Mouse (Mus musculus) C3H10T1/2 (cell line): ENCODE results near the gene Plekha4. TPM values are rescaled to one million over a fixed set of nuclear protein-coding genes. Genes with fewer than 3 reads are reported as not detected.

Source experiments
- polyA plus RNA-seq, 2 experiments: library from polyadenylated mRNA; unstranded; fragments of >200 nt; fragmentation: generic; extraction: Trizol; gene quantifications; one replicate each; pipeline ENCODE4 v1.2.1; 2012; ENCODE audit warnings: missing spikeins in 2 of 2

The Plekha4 gene
- 10 to 100 TPM in 1 of 2 experiments, under 1 TPM in 1; 0.27 to 17.6 TPM for polyA plus RNA-seq

DNA sequence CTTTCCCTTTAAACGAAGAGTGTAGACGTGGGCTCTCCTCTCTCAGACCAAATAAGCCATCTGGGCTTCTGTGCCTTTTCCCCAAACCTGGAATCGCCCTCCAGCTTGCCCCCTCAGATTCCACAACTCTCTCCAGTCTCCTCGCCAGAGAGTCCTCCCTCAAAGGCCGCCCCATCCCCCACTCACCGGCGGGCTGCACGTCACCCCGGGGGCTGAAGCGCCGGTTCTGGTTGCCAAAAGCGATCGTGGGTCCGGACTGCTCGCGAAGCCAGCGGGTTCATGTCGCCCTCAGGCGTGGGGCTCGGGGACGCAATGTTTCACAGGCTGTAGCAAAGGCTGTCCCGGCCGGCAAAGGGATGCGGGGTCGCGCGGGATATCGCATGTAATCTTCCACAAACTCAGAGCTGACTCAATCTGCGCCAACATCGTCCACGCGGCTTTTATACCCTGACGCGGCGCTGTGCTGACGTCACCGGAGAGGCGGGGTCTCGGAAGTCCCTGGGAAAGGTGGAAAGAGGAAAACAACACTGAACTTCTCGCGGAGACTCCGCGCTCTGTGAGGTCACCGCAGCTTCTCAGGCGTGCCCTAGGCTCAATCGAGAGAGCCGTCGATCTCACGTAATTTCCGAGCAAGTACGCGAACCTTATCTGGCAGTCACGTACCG, at the start of gene Plekha4, which contains the start of gene Ppp1r15a:
Plekha4 (plus strand) TSS at position 522 of the 665 bp plus-strand sequence.
Ppp1r15a (minus strand) TSS at position 460 of the 665 bp plus-strand sequence.

DNA sequence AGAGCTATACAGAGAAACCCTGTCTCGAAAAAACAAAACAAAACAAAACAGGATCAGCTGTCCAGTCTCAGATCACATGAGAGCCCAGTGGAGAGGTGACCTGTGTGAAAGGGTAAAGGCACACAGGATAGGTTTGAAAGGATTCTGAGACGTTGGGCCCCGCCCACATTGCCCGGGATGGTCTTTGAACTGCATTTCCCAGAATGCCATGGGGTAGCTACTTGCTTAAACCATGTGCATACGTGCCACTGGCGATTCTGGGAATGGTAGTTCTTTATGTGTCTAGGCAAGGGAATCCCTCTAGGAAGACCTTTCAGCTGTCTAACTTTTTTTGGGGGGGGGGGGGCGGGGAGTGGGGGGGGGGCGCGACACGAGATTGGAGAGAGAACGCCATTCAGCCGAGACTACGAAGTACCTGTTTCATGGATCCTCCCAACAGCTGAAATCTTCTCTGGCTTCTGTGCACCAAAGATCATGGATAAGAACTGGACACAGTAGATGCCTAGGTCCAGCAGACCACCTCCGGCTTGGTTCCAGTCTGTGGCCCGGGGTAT, 44.7 kb upstream of the Plekha4 start, which contains the start of gene Tulp2:
Tulp2 (plus strand) TSS at position 504 of the 554 bp plus-strand sequence.

DNA sequence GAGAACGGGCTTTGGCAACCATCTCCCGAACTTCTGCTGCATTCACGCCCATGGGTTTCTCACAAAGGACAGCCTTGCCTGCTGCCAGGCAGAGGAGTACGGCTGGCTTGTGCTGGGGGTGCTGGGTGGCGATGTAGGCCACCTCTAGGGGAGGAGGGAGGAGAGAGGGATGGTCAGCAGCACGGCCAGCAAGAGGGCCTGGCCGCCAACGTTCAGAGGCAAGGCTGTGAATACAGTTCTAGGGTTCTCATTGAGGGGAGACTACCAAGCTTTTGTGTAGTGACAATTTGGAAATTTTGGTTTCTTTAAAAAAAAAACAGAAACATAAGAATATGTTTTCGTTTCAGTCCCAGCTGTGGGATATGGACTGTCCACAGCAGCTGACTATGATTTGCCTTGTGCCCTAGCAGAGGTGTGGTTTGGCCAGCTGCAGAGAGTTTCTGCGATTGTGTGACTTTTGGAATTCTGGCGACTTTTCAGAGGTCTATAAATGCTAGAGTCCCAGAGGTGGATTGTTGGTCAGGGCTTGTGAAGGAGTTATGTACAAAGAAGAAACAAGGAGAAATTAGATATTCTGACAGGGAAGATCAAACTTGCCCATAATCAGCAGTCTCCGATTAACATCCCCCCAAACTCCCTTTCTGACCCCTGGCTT, 39.2 kb upstream of the Plekha4 start, which contains the start of gene Gm45808:
Gm45808 (minus strand) TSS at position 51 of the 655 bp plus-strand sequence.

DNA sequence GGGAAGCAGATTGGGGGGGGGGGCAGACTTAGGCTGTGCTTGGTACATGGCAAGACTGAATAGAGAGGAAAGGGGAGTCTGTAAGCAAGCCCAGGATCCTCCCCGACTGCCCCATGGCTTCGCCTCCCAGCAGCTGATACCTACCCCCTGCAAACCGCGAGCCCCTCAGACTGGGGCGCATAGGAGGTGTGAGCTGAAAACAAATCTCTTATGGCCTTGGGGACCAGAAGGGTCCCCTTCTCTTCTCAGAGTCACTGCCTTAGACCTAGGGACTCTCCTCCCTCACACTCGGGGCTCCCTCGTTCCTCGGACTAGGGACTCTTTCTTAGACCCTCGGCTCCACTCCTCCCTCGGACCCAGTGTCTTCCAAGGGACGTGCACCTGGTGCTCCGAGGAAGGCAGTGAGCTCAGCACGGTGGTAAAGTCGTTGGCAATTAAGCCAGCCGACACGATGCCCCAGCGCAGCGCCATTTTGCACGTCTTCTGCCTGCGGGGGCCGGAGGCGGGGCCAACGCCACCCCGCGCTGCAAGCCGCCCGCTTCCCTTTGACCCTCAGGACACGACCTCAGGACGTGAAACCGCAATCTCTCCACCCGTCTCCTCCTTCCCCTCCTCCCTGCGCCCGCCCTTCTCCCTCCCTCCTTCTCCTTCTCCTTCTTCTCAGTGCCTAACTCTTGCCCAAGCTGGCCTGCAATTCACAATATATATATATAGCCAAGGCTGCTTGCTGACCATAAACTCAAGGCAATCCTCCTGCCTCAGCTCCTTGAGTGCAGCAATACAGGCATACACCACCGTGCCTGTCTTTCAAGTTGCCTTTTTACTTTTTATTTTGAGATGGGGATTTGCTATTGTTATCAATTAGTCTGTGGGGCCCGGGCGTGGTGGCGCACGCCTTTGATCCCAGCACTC, 37.6 kb upstream of the Plekha4 start, which contains the start of gene Dhdh:
Dhdh (minus strand) TSS at position 513 of the 912 bp plus-strand sequence.

DNA sequence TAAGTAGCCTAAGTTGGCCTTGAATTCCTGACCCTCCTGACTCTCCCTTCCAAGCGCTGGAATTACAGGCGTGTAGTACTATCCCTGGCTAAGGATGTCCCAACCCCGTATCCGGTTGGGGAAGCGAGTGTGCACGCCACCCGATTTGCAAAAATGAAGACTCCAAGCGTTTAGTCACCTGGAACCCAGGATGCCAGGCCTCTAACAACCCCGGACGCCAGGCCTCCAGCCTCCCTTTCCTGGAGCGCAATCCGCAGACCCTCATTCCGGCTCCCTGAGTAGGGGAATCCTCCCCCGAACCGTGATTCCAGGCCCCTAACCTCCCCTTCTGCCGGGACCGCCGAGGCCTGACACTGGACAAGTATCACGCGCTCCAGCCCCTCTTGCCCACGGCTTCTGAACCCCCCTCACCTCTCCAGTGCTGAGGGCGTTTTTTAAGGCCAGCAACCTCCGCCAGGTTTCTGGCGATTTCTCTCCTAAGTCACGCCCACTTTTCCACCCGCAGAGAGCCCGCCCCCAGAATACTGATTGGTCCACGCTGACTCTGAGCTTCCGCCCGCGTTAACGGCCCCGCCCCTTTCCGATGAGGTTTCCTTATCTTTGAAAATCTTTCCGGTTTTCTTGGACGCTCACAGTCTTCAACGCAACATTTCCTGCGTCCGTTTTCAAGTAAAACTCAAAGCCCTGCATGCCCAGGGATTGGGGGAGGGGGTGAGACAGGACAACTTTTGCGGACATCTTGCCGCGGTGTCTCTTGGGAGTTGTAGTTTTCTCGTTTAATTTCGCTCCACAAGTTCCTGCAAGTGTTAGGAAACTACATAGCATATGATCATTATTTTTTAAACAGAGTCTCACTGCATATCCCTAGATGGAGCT, 16.0 kb upstream of the Plekha4 start, which contains the start of gene Nucb1:
Nucb1 (minus strand) TSS at position 495 of the 876 bp plus-strand sequence.

DNA sequence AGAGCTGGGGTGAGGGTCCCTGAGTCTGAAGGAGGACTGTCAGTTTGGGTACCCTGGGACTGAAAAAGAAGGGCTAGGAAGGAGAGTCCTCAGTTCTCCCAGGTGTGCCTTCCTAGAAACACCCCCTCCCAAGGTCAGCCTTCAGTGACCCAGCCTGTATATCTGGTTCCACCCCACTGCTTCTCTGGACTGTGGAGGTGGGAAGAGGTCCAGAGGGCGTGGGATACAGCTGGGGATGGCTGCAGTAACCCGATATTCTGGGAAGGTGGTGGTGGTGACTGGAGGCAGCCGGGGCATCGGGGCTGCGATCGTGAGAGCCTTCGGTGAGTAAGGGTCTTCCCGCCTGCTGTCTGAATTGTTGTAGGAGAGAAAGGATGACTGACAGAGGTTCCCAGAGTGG, 28.6 kb downstream of the Plekha4 start, which contains the start of gene Hsd17b14:
Hsd17b14 (plus strand) TSS at position 150 of the 400 bp plus-strand sequence.

DNA sequence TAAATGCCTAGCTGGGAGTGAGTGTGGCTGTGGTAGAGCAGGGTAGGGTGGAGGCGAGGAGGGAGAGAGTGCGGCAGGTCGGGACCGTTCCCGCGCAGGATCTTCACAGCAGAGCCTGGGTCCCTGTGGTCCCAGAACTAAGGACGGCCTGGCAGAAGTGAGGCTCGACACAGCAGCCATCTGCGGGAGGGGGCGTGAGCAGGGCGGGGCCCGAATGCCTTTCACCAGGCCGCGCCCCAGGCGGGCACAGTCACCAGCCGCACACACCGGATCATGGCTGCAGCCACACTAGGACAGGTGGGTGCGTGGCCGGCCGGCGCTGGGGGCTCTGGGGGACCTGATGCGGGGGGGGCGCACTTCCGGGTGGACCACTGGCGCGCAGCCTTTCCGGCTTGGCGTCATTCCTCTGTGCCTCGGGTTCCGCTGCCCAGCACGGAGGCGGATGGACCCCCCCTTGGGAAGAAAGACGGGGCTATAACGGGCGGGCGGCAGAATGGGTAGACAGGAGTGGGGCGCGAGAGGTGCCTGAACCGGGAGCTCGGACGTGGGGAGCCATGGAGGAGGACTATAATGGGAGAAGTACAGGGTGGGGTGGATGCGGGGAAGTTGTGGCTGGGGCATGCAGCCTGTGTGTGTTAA, 44.1 kb downstream of the Plekha4 start, which contains the start of gene Bcat2:
Bcat2 (plus strand) TSS at position 51 of the 639 bp plus-strand sequence.

Other genes starting within 250 kb of the Plekha4 start
- gene Slc6a21, start 248.8 kb upstream of the Plekha4 start, polyA plus RNA-seq, result not detected
- 10 to 100 TPM; 23.4 to 26.2 TPM for gene Trpm4, start 192.6 kb upstream of the Plekha4 start, polyA plus RNA-seq
- gene Hrc, start 191.0 kb upstream of the Plekha4 start, polyA plus RNA-seq, result under 1 TPM; 0.02 to 0.06 TPM
- 1 to 10 TPM; 1.1 to 2.1 TPM for gene Ppfia3, start 159.3 kb upstream of the Plekha4 start, polyA plus RNA-seq
- 1 to 10 TPM in 1 of 2 experiments, under 1 TPM in 1; 0.23 to 1.8 TPM for gene Lin7b, start 155.7 kb upstream of the Plekha4 start, polyA plus RNA-seq
- gene Snrnp70, start 130.6 kb upstream of the Plekha4 start, polyA plus RNA-seq, result 100 to 1,000 TPM; 229 to 271 TPM
- not detected for gene Kcna7, start 120.7 kb upstream of the Plekha4 start, polyA plus RNA-seq
- gene Ntf5, start 112.6 kb upstream of the Plekha4 start, polyA plus RNA-seq, result under 1 TPM; 0.35 to 0.94 TPM
- under 1 TPM in 1 of 2 experiments, not detected in 1; 0.11 TPM for gene Lhb, start 105.5 kb upstream of the Plekha4 start, polyA plus RNA-seq
- gene Gys1, start 91.5 kb upstream of the Plekha4 start, polyA plus RNA-seq, result 10 to 100 TPM; 10.3 to 18.4 TPM
- 100 to 1,000 TPM in 1 of 2 experiments, 10 to 100 TPM in 1; 68.4 to 154 TPM for gene Ruvbl2, start 88.2 kb upstream of the Plekha4 start, polyA plus RNA-seq
- gene Ftl1, start 66.4 kb upstream of the Plekha4 start, polyA plus RNA-seq, result over 10,000 TPM in 1 of 2 experiments, 1,000 to 10,000 TPM in 1; 3,673 to 13,112 TPM
- gene Bax, start 59.4 kb upstream of the Plekha4 start, polyA plus RNA-seq, result 100 to 1,000 TPM; 253 to 519 TPM
- gene Tulp2, start 44.5 kb upstream of the Plekha4 start, polyA plus RNA-seq, result 1 to 10 TPM in 1 of 2 experiments, under 1 TPM in 1; 0.09 to 1.7 TPM
- gene Gm45808, start 39.5 kb upstream of the Plekha4 start, polyA plus RNA-seq, result not detected
- gene Dhdh, start 37.5 kb upstream of the Plekha4 start, polyA plus RNA-seq, result under 1 TPM; 0.07 to 0.21 TPM
- 100 to 1,000 TPM in 1 of 2 experiments, 10 to 100 TPM in 1; 66.5 to 268 TPM for gene Nucb1, start 15.9 kb upstream of the Plekha4 start, polyA plus RNA-seq
- gene Ppp1r15a, start 62 bp upstream of the Plekha4 start, polyA plus RNA-seq, result 10 to 100 TPM in 1 of 2 experiments, 1 to 10 TPM in 1; 9.1 to 24.6 TPM
- 1 to 10 TPM in 1 of 2 experiments, under 1 TPM in 1; 0.71 to 5.8 TPM for gene Hsd17b14, start 28.6 kb downstream of the Plekha4 start, polyA plus RNA-seq
- 10 to 100 TPM; 37.7 to 68.6 TPM for gene Bcat2, start 43.8 kb downstream of the Plekha4 start, polyA plus RNA-seq
- under 1 TPM in 1 of 2 experiments, not detected in 1; 0.27 TPM for gene Fgf21, start 89.2 kb downstream of the Plekha4 start, polyA plus RNA-seq
- gene Fut1, start 91.0 kb downstream of the Plekha4 start, polyA plus RNA-seq, result not detected
- not detected for gene Izumo1, start 95.5 kb downstream of the Plekha4 start, polyA plus RNA-seq
- gene Rasip1, start 101.2 kb downstream of the Plekha4 start, polyA plus RNA-seq, result under 1 TPM; 0.05 to 0.07 TPM
- 1 to 10 TPM in 1 of 2 experiments, under 1 TPM in 1; 0.05 to 1.3 TPM for gene Mamstr, start 113.6 kb downstream of the Plekha4 start, polyA plus RNA-seq
- gene Fut2, start 140.1 kb downstream of the Plekha4 start, polyA plus RNA-seq, result under 1 TPM in 1 of 2 experiments, not detected in 1; 0.06 TPM
- 1 to 10 TPM in 1 of 2 experiments, under 1 TPM in 1; 0.04 to 3.3 TPM for gene Ntn5, start 157.7 kb downstream of the Plekha4 start, polyA plus RNA-seq
- gene Sec1, start 168.1 kb downstream of the Plekha4 start, polyA plus RNA-seq, result 1 to 10 TPM in 1 of 2 experiments, under 1 TPM in 1; 0.42 to 1.3 TPM
- 10 to 100 TPM in 1 of 2 experiments, under 1 TPM in 1; 0.81 to 21.1 TPM for gene Car11, start 173.5 kb downstream of the Plekha4 start, polyA plus RNA-seq
- 10 to 100 TPM; 13.0 to 47.5 TPM for gene Dbp, start 178.8 kb downstream of the Plekha4 start, polyA plus RNA-seq
- 1,000 to 10,000 TPM; 3,564 to 8,503 TPM for gene Rpl18, start 189.1 kb downstream of the Plekha4 start, polyA plus RNA-seq
- 10 to 100 TPM; 13.6 to 20.8 TPM for gene Sphk2, start 191.7 kb downstream of the Plekha4 start, polyA plus RNA-seq
- gene Fam83e, start 194.9 kb downstream of the Plekha4 start, polyA plus RNA-seq, result under 1 TPM; 0.05 to 0.09 TPM
- gene Spaca4, start 199.5 kb downstream of the Plekha4 start, polyA plus RNA-seq, result under 1 TPM in 1 of 2 experiments, not detected in 1; 0.12 TPM